Mouse (Mus musculus) lung, embryonic 16.5 days (tissue): ENCODE measurements at regions not wholly inside any gene's neighbourhood (a gene's known extent, or its start where the extent isn't known, plus 50 kb on each side); places are given as distances from the start of the nearest gene placed in this dataset.

Experiments used
- ATAC-seq: fragments of 200-750 bp; cut with Nextera tagmentation; 2 replicates; pipeline ENCODE4 v1.8.0; 2017; ENCODE audit warnings: low read depth, mild to moderate bottlenecking, moderate library complexity
- H3K27ac ChIP-seq: fragments of 300-500 bp; sonication (generic); 2 replicates; pipeline ENCODE4 v1.5.1; 2014; ENCODE audit warnings: mild to moderate bottlenecking, control low read depth, low read length
- H3K27me3 ChIP-seq: fragments of 300-500 bp; sonication (generic); 2 replicates; pipeline ENCODE4 v1.6.1; 2014; ENCODE audit warnings: low read depth, low read length, mixed read lengths; ENCODE audit not compliant: control insufficient read depth, insufficient read depth
- H3K36me3 ChIP-seq: fragments of 300-500 bp; sonication (generic); 2 replicates; pipeline ENCODE4 v1.6.1; 2014; ENCODE audit warnings: low read length; ENCODE audit not compliant: control insufficient read depth, insufficient read depth
- H3K4me1 ChIP-seq: fragments of 300-500 bp; sonication (generic); replicated peaks from 2 replicates; pipeline ENCODE4 v1.6.1; 2014; ENCODE audit warnings: low read length, mixed read lengths; ENCODE audit not compliant: control insufficient read depth, insufficient read depth
- H3K4me2 ChIP-seq: fragments of 300-500 bp; sonication (generic); 2 replicates; pipeline ENCODE4 v1.6.1; 2014; ENCODE audit warnings: low read depth, low read length, control low read depth
- H3K4me3 ChIP-seq: fragments of 300-500 bp; sonication (generic); 2 replicates; pipeline ENCODE4 v1.5.1; 2014; ENCODE audit warnings: mild to moderate bottlenecking, low read length, control low read depth
- H3K9ac ChIP-seq: fragments of 300-500 bp; sonication (generic); 2 replicates; pipeline ENCODE4 v1.6.1; 2014; ENCODE audit warnings: low read length, control low read depth
- H3K9me3 ChIP-seq: fragments of 300-500 bp; sonication (generic); 2 replicates; pipeline ENCODE4 v1.6.1; 2016; ENCODE audit warnings: low read length; ENCODE audit not compliant: control insufficient read depth
- WGBS: fragments of 180-500 bp; shearing (Covaris S2); extraction: QIAGEN DNeasy Blood & Tissue Kit; methylation state at CpG from one replicate; pipeline ENCODE4 v1.1.7; 2014; 5-methylcytosine and 5-hydroxymethylcytosine counted together

DNA sequence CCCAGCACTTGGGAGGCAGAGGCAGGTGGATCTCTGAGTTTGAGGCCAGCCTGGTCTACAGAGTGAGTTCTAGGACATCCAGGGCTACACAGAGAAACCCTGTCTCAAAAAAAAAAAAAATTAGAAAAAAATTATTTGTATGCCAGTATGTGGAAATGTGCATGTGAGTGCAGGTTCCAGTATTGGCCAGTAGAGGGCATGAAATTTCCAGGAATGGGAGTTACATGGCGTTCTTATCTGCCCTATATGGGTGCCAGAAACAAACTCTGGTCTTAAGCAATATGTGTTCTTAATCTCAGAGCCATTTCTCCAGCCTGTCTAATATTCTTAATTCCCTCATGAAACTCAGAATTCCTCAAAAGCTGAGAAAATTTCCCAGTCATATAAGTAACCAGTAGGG is 113.7 kb upstream of the Pard3b start:
- Histone ChIP-seq H3K27ac (no peak overlapping the region), H3K4me1 (no peaks in the 10 kb centered on the region), H3K4me3 (no peak overlapping the region), H3K27me3 (no peaks in the 10 kb centered on the region), H3K36me3 (no peaks in the 10 kb centered on the region), H3K4me2 (no peak overlapping the region), H3K9ac (no peak overlapping the region), H3K9me3 (no peaks in the 10 kb centered on the region; the same call in 1 of the 2 replicates)
- 63% methylated on average over 1 of the region's 1 CpGs for WGBS
- no peak for ATAC-seq

GRCm38 (mm10) chr1:61525881-61526280 is 112.7 kb upstream of the Pard3b start:
- Histone ChIP-seq H3K36me3 (no peaks in the 10 kb centered on the region), H3K4me2 (no peak overlapping the region), H3K27ac (no peak overlapping the region), H3K9ac (no peak overlapping the region), H3K27me3 (no peaks in the 10 kb centered on the region), H3K9me3 (no peaks in the 10 kb centered on the region; the same call in 1 of the 2 replicates), H3K4me1 (no peaks in the 10 kb centered on the region), H3K4me3 (no peak overlapping the region)
- ATAC-seq: no peak
- 81% methylated on average over 8 of the region's 8 CpGs for WGBS

DNA sequence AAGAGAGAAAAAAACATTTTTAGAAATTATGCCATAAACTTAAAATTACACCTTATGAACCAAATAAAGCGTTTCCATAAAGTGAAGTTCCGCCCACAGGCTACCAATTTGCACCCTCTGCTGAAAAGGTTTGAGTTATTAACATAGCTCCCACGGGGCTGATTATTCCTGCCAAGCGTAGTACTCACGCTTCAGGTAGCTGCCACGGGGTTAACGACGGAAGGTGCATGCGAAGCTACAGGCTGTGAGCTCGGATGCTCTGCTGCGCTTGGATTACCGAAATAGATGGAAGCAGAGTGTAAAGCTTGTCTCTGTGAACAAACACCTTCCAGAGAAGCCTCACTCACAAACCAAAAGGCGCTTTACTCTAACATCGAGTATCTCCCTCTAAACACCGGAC is 109.9 kb upstream of the Pard3b start:
- no peaks in the 10 kb centered on the region for H3K36me3 ChIP-seq
- peaks cover 4% of the 10 kb centered on the region; the same call in 1 of the 2 replicates for H3K4me1 ChIP-seq
- no peak for ATAC-seq
- H3K4me2 ChIP-seq: no peak overlapping the region
- no peak overlapping the region for H3K9ac ChIP-seq
- 89% methylated on average over 15 of the region's 15 CpGs for WGBS
- no peaks in the 10 kb centered on the region for H3K27me3 ChIP-seq
- H3K4me3 ChIP-seq: no peak overlapping the region
- H3K9me3 ChIP-seq: no peaks in the 10 kb centered on the region; the same call in 1 of the 2 replicates
- no peak overlapping the region for H3K27ac ChIP-seq

DNA sequence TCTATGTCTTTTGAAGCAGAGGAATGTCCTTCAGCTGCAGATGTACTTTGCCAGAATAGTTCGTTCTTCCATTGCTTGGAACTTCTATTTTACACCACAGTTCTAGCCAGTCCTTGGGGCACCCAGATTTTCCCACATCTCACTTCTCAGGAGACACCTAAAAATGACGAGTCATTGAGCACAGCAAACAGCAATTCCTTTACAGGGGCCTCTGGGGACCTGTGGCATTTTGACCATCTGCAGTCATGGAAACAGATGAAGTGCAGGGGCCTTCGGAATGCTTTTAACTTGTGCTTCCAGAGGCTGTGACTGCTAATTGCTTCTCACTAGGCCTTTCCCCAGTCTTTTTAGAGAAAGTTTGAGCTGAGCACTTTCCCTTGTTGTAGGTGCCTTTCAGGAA is 108.5 kb upstream of the Pard3b start:
- 21% methylated on average over 3 of the region's 3 CpGs for WGBS
- Histone ChIP-seq H3K4me1 (peaks cover 4% of the 10 kb centered on the region; the same call in 1 of the 2 replicates), H3K4me3 (no peak overlapping the region), H3K4me2 (no peak overlapping the region), H3K36me3 (no peaks in the 10 kb centered on the region), H3K9me3 (no peaks in the 10 kb centered on the region), H3K9ac (no peak overlapping the region), H3K27me3 (no peaks in the 10 kb centered on the region), H3K27ac (no peak overlapping the region)
- ATAC-seq: no peak

GRCm38 (mm10) chr1:61531487-61531886 is 107.1 kb upstream of the Pard3b start:
- H3K27me3 ChIP-seq: no peaks in the 10 kb centered on the region
- 31% methylated on average over 5 of the region's 5 CpGs for WGBS
- no peak overlapping the region for H3K4me3 ChIP-seq
- H3K9me3 ChIP-seq: no peaks in the 10 kb centered on the region
- H3K4me2 ChIP-seq: no peak overlapping the region
- no peaks in the 10 kb centered on the region for H3K36me3 ChIP-seq
- no peak overlapping the region for H3K27ac ChIP-seq
- no peak overlapping the region for H3K9ac ChIP-seq
- ATAC-seq: no peak
- H3K4me1 ChIP-seq: peaks cover 4% of the 10 kb centered on the region; the same call in 1 of the 2 replicates

DNA sequence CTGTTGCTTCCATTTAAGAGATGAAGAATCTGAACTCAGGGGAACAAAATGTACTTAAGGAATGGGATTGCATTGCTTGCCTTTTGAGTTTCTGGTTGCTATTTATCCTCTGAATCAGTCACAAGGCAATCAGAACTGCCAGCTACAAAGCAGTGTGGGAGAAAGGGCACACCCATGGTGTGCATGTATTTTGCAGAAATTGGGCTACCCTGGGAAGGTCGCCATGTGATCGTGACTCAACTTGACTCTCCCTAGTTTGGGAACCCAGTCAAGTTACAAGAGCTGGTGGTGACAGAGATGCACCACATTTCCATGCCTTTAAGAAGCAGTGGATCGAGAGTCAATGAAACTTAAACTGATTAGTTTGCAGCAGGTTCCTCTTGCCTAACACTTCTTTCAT is 98.5 kb upstream of the Pard3b start:
- H3K36me3 ChIP-seq: no peaks in the 10 kb centered on the region
- H3K27me3 ChIP-seq: no peaks in the 10 kb centered on the region
- H3K27ac ChIP-seq: no peak overlapping the region
- H3K4me3 ChIP-seq: no peak overlapping the region
- H3K9ac ChIP-seq: no peak overlapping the region
- WGBS: 83% methylated on average over 3 of the region's 3 CpGs
- H3K4me2 ChIP-seq: no peak overlapping the region
- H3K9me3 ChIP-seq: no peaks in the 10 kb centered on the region
- no peak for ATAC-seq
- H3K4me1 ChIP-seq: no peaks in the 10 kb centered on the region

GRCm38 (mm10) chr1:61541166-61541565 is 97.5 kb upstream of the Pard3b start:
- Histone ChIP-seq H3K4me2 (no peak overlapping the region), H3K4me1 (no peaks in the 10 kb centered on the region), H3K4me3 (no peak overlapping the region), H3K27me3 (no peaks in the 10 kb centered on the region), H3K9ac (no peak overlapping the region), H3K9me3 (no peaks in the 10 kb centered on the region), H3K27ac (no peak overlapping the region), H3K36me3 (no peaks in the 10 kb centered on the region)
- WGBS: 87% methylated on average over 4 of the region's 4 CpGs
- no peak for ATAC-seq

GRCm38 (mm10) chr1:61552577-61553517 is 85.8 kb upstream of the Pard3b start:
- ATAC-seq: peak; percentile 67; the same call in 1 of the 2 replicates
- peak overlapping the region; percentile 11; the same call in 1 of the 2 replicates for H3K4me2 ChIP-seq

DNA sequence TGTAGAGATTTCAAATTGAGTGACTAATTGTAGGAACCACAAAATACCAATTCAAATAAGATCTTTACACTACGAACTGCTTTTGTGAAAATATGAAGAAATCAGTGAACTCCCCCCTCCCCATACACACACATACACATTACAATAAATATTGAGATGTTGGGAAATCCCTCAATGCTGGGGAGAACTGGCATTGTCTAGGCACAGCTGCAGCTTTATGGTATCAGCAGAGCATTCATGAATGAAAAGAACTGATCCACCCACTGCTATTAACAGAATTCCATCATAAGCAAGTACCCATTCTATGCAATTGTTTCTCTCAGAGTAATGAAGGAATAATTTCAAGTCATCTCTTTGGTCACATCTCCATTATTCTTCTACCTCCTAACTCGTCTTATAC is 79.1 kb upstream of the Pard3b start:
- Histone ChIP-seq H3K27ac (no peak overlapping the region), H3K9ac (no peak overlapping the region), H3K4me1 (no peaks in the 10 kb centered on the region), H3K4me2 (no peak overlapping the region), H3K9me3 (no peaks in the 10 kb centered on the region), H3K27me3 (no peaks in the 10 kb centered on the region), H3K36me3 (no peaks in the 10 kb centered on the region), H3K4me3 (no peak overlapping the region)
- no peak for ATAC-seq
- WGBS: 68% methylated on average over 2 of the region's 2 CpGs

More at GRCm38 (mm10) chr1:61552577-61553517, 85.8 kb upstream of the Pard3b start:
- WGBS: 57% methylated on average over 21 of the region's 21 CpGs
- no peaks in the 10 kb centered on the region for H3K9me3 ChIP-seq
- 0 out of 2 replicates have a peak, but pooled peaks cover 3% of the 10 kb centered on the region for H3K4me1 ChIP-seq
- no peak overlapping the region for H3K27ac ChIP-seq
- H3K9ac ChIP-seq: no peak overlapping the region
- no peaks in the 10 kb centered on the region for H3K27me3 ChIP-seq
- H3K4me3 ChIP-seq: no peak overlapping the region
- H3K36me3 ChIP-seq: no peaks in the 10 kb centered on the region
